Mouse (Mus musculus) lung, adult 18-20 months (tissue): ENCODE results near the gene Cluh.

Source experiments
- DNase-seq, 2 experiments: peaks; one replicate each; pipeline ENCODE4 v3.0.0; 2022; ENCODE audit warnings: mixed read lengths in 2 of 2

Cluh gene

DNA sequence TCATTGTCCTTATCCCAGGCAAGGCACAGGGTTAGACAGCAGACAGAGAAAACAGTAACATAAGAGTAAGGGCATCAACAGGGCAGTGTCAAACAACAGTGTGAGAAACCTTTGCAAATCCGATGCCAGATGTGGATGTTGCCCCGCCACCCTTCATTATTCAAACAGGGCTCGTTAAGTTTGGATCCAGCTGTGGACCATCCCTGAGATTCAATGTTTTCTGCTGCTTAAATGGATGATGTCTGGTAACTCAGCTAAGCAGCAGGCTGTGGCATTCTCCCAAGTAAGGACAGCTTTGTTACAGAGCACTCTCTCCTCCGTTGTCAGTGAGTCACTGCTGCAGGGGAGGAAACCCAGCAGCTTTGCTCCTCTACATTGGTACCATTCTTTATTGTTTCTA, 25.9 kb downstream of the Cluh start:
- DNase-seq: no peak

- no peak for DNase-seq
These were observed 42.9 kb downstream of the Cluh start for GRCm38 (mm10) chr11:74692151-74692550.

- DNase-seq: no peak
These were observed 50.2 kb downstream of the Cluh start for GRCm38 (mm10) chr11:74699505-74699904.

GRCm38 (mm10) chr11:74704068-74704467, 54.8 kb downstream of the Cluh start:
- DNase-seq: no peak

GRCm38 (mm10) chr11:74708781-74709180, 59.5 kb downstream of the Cluh start:
- DNase-seq: no peak

DNA sequence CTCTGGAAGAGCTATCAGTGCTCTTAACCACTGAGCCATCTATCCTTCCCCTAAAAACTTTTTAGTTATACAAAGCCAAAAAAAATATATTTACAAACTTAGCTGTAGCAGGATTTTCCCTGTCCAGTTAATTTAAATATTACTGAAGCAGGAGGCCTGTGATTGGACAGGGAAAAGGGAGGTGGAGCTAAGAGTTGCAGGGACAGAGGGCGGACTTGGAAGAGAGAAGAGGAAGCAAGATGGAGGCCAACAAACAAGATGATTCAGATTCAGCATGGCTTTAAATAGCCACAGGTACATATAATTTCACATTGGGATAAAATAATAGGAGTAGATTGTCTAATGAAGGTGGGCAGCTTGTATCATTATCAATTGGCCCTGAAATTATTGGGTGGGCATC, 61.4 kb downstream of the Cluh start:
- no peak for DNase-seq

DNA sequence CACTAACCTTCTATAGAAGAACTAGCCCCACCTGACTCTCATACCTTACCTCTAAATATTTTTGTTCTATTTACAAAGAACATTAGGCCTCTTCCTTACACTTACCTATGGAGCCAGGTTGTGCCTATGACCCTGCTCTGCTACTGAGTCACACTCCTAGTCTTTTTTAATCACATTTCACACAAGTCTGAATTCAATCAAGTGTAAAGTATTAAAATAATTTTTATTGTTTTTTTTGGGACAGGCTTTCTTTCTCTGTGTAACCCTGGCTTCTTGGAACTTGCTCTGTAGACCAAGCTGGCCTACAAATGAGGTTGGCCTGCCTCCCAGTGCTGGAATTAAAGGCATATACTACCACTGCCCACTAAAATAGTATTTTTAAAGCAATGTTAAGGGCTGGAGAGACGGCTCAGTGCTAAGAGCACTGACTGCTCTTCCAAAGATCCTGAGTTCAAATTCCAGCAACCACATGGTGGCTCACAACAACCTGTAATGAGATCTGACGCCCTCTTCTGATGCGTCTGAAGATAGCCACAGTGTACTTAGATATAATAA, 66.8 kb downstream of the Cluh start:
- DNase-seq: no peak
